Mouse (Mus musculus): Measurements from ENCODE around the gene Nkx2-5.

Nkx2-5 gene

DNA sequence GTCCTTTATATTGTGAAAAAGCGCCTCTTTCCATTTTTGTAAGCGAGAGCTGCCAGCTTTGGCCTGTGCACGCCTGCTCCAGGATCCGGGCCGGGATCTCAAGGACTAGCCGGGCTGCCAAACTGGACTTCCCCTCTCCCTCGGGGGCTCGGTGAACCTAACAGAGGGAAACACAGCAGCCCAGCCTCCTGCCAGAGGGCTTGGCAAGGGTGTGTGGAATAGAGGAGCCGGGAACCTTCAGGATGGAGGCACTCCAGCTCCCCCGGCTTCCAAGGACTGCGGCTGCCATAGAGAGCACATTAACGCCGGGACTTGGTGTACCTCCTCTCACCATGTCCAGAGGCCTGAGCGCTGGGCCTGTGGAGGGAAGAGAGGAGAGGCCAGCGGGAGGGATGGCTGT lies 52.7 kb downstream of the Nkx2-5 start:
- H3K27me3 ChIP-seq (ENCODE audit: control insufficient read depth, insufficient read depth, low read length, poor library complexity, severe bottlenecking) = no peaks in the 10 kb centered on the region
- DNase-seq (ENCODE audit: low read depth, low spot score) = no peak
- peaks cover 5% of the 10 kb centered on the region for H3K36me3 ChIP-seq (ENCODE audit: control insufficient read depth, insufficient read depth, low read length, poor library complexity, severe bottlenecking)

DNA sequence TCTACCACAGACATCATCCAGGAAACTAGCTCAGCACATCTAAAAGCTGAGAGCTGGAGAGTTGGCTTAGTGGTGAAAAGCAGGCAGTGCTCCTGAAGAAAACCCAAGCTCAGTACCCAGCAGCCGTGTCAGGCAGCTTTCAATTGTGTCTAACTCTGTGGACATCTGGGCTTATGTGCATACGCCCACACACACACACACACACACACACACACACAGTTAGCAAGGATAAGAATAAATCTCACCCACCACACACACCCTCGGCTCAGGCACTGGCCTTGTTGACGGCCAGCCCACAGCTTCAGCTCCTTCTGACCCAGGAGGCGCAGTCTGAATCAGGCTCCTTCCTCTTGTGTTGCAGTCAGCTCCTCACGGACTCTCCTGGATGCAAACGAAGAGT lies 53.2 kb downstream of the Nkx2-5 start:
- Histone ChIP-seq H3K36me3 (ENCODE audit: control insufficient read depth, insufficient read depth, low read length, poor library complexity, severe bottlenecking) (peaks cover 6% of the 10 kb centered on the region), H3K27me3 (ENCODE audit: control insufficient read depth, insufficient read depth, low read length, poor library complexity, severe bottlenecking) (no peaks in the 10 kb centered on the region)
- DNase-seq (ENCODE audit: low read depth, low spot score) = peak; percentile 27

DNA sequence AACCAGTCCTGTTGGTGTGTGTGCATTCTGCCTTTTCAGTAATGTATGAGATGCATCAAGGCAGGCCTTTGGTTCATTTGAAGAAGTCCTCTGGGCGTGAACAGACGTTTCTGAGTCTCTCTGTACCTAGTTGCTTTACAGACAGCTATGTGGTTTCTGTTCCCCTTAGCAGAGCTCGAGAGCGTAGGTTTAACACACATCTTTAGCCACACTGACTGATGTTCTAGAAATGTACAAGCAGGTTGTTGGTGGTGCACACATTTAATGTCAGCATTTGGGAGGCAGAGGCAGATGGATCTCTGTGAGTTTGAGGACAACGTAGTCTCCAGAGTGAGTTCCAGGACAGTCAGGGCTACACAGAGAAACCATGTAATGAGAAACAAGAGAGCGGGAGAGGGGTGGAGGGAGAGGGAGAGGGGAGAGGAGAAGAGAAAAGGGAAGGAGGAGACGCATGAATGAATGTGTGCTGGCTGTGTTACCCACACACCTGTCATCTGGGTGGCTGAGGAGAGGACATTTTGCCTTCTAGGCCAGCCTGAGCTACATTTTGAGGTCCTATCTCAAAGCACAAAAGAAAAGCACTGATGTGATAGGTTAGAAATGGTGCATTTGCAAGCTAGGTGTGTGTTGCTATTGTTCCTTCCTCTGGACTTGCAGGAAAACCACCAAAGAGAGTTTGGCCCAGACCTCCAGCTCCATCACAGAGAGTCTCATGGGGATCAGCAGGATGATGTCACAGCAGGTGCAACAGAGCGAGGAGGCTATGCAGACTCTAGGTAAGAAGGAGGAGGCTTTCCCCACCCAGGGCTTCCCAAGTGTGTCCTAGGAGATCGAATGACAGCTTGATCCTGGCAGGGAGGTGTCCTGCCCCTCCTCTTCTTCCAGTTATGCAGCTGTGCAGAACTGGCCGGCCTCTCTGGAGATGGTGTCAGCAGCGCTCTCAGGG lies 54.3 kb downstream of the Nkx2-5 start:
- H3K27me3 ChIP-seq (ENCODE audit: control insufficient read depth, insufficient read depth, low read length, poor library complexity, severe bottlenecking) = no peaks in the 10 kb centered on the region
- H3K36me3 ChIP-seq (ENCODE audit: control insufficient read depth, insufficient read depth, low read length, poor library complexity, severe bottlenecking) = peaks cover 8% of the 10 kb centered on the region

DNA sequence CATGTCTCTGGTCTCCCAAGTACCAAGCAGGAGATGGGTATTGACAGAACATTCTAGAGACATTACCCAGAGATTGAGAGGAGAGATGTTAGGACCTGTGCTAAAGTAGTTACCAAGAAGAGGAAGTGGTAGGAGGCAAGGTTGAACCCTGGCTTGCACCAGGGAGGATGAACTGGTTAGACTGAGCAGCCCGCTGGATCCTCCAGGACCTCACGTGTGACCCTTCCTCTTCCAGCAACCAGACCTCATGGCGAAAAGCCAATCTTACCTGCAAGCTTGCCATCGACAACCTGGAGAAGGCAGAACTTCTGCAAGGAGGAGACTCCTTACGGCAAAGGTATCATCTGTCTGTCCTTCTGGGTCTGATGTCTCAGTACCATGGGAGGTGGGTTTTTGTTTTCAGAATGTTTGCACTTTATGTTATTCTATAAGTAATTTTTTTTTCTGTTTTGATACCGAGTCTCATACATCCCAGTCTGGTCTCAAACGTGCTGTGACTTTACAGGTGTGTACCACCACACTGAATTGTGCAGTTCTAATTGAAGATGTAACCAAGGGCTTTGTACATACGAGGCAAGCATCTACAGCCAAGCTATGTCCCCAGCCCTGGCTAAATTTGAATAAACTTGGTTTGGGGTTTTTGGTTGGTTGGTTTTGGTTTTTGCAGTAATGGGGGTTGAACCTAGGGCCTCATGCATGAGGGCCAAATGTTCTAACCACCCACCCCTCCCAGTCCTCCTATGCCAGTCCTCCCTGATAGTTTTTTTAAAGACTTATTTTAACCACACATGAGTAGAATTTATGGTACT lies 55.1 kb downstream of the Nkx2-5 start:
- DNase-seq (ENCODE audit: low read depth, low spot score) = peak; percentile 44
- H3K27me3 ChIP-seq (ENCODE audit: control insufficient read depth, insufficient read depth, low read length, poor library complexity, severe bottlenecking) = no peaks in the 10 kb centered on the region
- H3K36me3 ChIP-seq (ENCODE audit: control insufficient read depth, insufficient read depth, low read length, poor library complexity, severe bottlenecking) = peaks cover 8% of the 10 kb centered on the region

More for the DNA sequence above, 54.3 kb downstream of the Nkx2-5 start:
- peak; percentile 85 for DNase-seq (ENCODE audit: low read depth, low spot score)

DNA sequence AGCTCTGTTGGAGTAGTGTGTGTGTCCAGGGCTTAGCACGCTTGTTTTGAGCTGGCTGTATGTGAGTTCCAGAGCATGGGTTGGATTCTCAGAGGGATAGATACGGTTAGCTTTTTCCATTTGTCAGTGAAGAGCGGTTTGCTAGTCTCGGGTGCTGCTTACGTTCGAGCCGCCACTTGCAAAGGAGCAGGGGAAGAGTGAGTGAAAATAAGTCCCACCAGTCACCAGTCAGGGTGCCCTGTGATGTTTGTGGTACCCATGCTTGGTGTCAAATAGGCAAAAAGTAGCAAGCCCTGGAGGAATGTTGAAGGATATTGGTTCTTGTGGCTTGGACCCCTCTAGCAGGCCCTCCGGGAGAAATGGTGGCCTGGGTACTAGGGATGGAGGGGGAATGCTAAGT lies 55.8 kb downstream of the Nkx2-5 start:
- H3K36me3 ChIP-seq (ENCODE audit: control insufficient read depth, insufficient read depth, low read length, poor library complexity, severe bottlenecking) = peaks cover 8% of the 10 kb centered on the region
- DNase-seq (ENCODE audit: low read depth, low spot score) = no peak
- no peaks in the 10 kb centered on the region for H3K27me3 ChIP-seq (ENCODE audit: control insufficient read depth, insufficient read depth, low read length, poor library complexity, severe bottlenecking)

All from splenic B cell, adult 2 months (primary cell).